Mouse (Mus musculus) midbrain, embryonic 15.5 days (tissue): ENCODE measurements at regions not wholly inside any gene's neighbourhood (a gene's known extent, or its start where the extent isn't known, plus 50 kb on each side); places are given as distances from the start of the nearest gene placed in this dataset.

Experiments
- ATAC-seq: fragments of 200-750 bp; cut with Nextera tagmentation; replicated peaks from 2 replicates; pipeline ENCODE4 v1.8.0; 2017; ENCODE audit warnings: moderate TSS enrichment
- H3K27ac ChIP-seq: fragments of 300-500 bp; sonication (generic); 2 replicates; pipeline ENCODE4 v1.5.1; 2015; ENCODE audit warnings: mild to moderate bottlenecking, inconsistent platforms
- H3K27me3 ChIP-seq: fragments of 300-500 bp; sonication (generic); replicated peaks from 2 replicates; pipeline ENCODE4 v1.6.1; 2015; ENCODE audit warnings: inconsistent platforms
- H3K36me3 ChIP-seq: fragments of 300-500 bp; sonication (generic); replicated peaks from 2 replicates; pipeline ENCODE4 v1.6.1; 2015; ENCODE audit warnings: inconsistent platforms
- H3K4me1 ChIP-seq: fragments of 300-500 bp; sonication (generic); 2 replicates; pipeline ENCODE4 v1.6.1; 2015; ENCODE audit warnings: inconsistent platforms
- H3K4me2 ChIP-seq: fragments of 300-500 bp; sonication (generic); 2 replicates; pipeline ENCODE4 v1.6.1; 2015; ENCODE audit warnings: inconsistent platforms, mild to moderate bottlenecking, moderate library complexity
- H3K4me3 ChIP-seq: fragments of 300-500 bp; sonication (generic); 2 replicates; pipeline ENCODE4 v1.5.1; 2015; ENCODE audit warnings: mild to moderate bottlenecking, inconsistent platforms
- H3K9ac ChIP-seq: fragments of 300-500 bp; sonication (generic); 2 replicates; pipeline ENCODE4 v1.6.1; 2015; ENCODE audit warnings: mild to moderate bottlenecking, inconsistent platforms
- H3K9me3 ChIP-seq: fragments of 300-500 bp; sonication (generic); 2 replicates; pipeline ENCODE4 v1.6.1; 2016; ENCODE audit warnings: inconsistent platforms
- WGBS: fragments of 180-500 bp; shearing (Covaris S2); methylation state at CpG from one replicate; pipeline ENCODE4 v1.1.7; 2015; ENCODE audit warnings: mixed read lengths; 5-methylcytosine and 5-hydroxymethylcytosine counted together

DNA sequence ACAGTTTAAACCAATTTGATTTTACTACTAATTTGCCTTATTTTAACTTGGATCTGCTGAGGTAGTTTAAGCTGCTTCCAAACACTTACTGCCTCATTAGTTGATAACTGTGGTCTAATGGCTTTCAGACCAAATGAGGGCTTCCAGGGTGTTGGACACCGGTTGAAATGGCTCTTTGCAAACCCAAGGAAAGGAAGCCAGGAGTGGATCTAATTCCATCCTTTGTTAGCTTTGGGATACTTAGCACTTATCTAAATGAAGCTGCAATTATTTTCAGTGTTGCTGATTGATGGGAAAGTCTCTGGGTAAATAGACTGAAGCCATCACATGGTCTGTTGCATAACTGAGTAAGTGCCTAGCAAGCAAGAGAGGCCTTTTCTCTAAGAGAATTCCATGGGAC lies 148.4 kb upstream of the Sel1l start:
- Histone ChIP-seq H3K4me1 (no peaks in the 10 kb centered on the region), H3K27ac (no peak overlapping the region), H3K36me3 (no peaks in the 10 kb centered on the region), H3K9ac (no peak overlapping the region), H3K4me3 (no peak overlapping the region), H3K9me3 (no peaks in the 10 kb centered on the region), H3K27me3 (no peaks in the 10 kb centered on the region), H3K4me2 (no peak overlapping the region)
- ATAC-seq: no peak
- WGBS: 88% methylated on average over 1 of the region's 1 CpGs

- Histone ChIP-seq H3K4me2 (no peak overlapping the region), H3K9me3 (no peaks in the 10 kb centered on the region), H3K4me1 (no peaks in the 10 kb centered on the region), H3K4me3 (no peak overlapping the region), H3K9ac (no peak overlapping the region), H3K36me3 (no peaks in the 10 kb centered on the region), H3K27ac (no peak overlapping the region), H3K27me3 (no peaks in the 10 kb centered on the region)
- no peak for ATAC-seq
- 78% methylated on average over 2 of the region's 2 CpGs for WGBS
These were observed 146.6 kb upstream of the Sel1l start for GRCm38 (mm10) chr12:91995545-91995944.

- Histone ChIP-seq H3K9ac (no peak overlapping the region), H3K4me1 (no peaks in the 10 kb centered on the region), H3K27ac (no peak overlapping the region), H3K9me3 (no peaks in the 10 kb centered on the region), H3K27me3 (no peaks in the 10 kb centered on the region), H3K4me2 (no peak overlapping the region), H3K36me3 (no peaks in the 10 kb centered on the region), H3K4me3 (no peak overlapping the region)
- 89% methylated on average over 4 of the region's 4 CpGs for WGBS
- ATAC-seq: no peak
These were observed 137.5 kb upstream of the Sel1l start for GRCm38 (mm10) chr12:91986448-91986847.

DNA sequence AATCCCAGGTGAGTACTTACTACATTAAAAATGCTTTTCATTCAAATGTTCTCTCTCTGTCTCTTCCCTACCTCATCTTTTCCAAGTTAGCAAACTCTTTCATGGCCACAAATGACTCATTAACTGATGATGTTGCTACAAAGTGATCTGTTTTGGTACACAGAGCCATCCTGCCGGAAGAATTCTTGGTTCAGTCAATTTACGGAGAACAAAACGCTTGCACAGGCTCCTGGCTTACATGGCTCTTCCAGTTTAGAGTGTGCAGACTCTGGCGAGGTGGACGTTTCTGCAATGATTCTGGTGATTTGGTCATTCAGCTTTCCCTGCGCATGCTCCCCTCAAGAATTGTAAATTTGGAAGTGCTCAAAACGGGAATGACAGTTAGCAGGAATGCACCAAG lies 131.4 kb upstream of the Sel1l start:
- no peaks in the 10 kb centered on the region for H3K9me3 ChIP-seq
- H3K4me2 ChIP-seq: no peak overlapping the region
- 80% methylated on average over 7 of the region's 7 CpGs for WGBS

DNA sequence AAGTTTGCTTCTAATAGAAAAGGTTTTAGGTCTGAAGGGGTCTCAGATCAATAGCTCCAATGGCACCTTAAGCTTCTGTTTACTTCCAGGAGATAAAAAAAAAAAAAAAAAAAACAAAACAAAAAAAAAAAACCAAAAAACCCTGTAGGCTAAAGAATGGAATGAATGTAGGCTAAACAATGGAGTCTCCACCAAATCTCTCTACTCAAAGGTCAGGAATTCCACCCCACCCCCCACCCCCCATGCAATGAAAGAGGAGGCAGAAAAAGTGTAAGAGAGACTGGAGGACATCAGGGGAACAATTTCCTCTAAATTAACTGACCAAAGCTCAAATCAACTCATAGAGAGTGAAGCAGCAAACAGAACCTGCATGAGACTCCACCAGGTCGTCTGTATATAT lies 122.1 kb upstream of the Sel1l start:
- H3K4me2 ChIP-seq: no peak overlapping the region
- H3K9me3 ChIP-seq: no peaks in the 10 kb centered on the region
- no peak for ATAC-seq
- H3K9ac ChIP-seq: no peak overlapping the region
- no peaks in the 10 kb centered on the region for H3K4me1 ChIP-seq
- H3K27ac ChIP-seq: no peak overlapping the region
- WGBS: 41% methylated on average over 1 of the region's 1 CpGs
- no peaks in the 10 kb centered on the region for H3K36me3 ChIP-seq
- H3K27me3 ChIP-seq: no peaks in the 10 kb centered on the region
- H3K4me3 ChIP-seq: no peak overlapping the region

More for the DNA sequence above, 131.4 kb upstream of the Sel1l start:
- H3K36me3 ChIP-seq: no peaks in the 10 kb centered on the region
- no peak overlapping the region for H3K9ac ChIP-seq
- ATAC-seq: no peak
- no peaks in the 10 kb centered on the region for H3K4me1 ChIP-seq
- no peak overlapping the region for H3K27ac ChIP-seq
- H3K4me3 ChIP-seq: no peak overlapping the region
- H3K27me3 ChIP-seq: no peaks in the 10 kb centered on the region

DNA sequence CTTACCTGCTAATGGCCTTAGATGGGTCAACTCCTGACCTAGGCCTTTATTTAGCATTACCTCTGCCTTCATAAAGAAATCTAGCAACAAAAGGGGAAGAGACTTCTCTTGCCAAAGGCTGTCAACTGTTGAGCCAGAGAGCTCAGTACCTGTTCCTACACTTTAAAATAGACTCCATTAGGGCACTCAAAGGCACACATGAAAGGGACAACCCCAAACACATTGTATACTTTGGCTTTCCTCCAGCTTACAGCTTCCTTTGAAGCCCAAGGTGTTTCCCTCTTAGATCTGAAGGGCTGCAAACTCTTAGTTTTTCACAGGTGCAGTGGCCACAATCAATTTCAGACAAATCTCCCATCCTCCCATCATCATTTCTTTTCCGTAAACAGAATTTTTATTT lies 117.0 kb upstream of the Sel1l start:
- Histone ChIP-seq H3K27me3 (no peaks in the 10 kb centered on the region), H3K4me1 (no peaks in the 10 kb centered on the region), H3K27ac (no peak overlapping the region), H3K36me3 (no peaks in the 10 kb centered on the region), H3K9me3 (no peaks in the 10 kb centered on the region), H3K9ac (no peak overlapping the region), H3K4me3 (no peak overlapping the region), H3K4me2 (no peak overlapping the region)
- no peak for ATAC-seq
- WGBS: 90% methylated on average over 1 of the region's 1 CpGs

GRCm38 (mm10) chr12:91963239-91963638 lies 114.3 kb upstream of the Sel1l start:
- no peak overlapping the region for H3K4me3 ChIP-seq
- no peaks in the 10 kb centered on the region for H3K9me3 ChIP-seq
- no peak overlapping the region for H3K27ac ChIP-seq
- ATAC-seq: no peak
- H3K9ac ChIP-seq: no peak overlapping the region
- H3K36me3 ChIP-seq: no peaks in the 10 kb centered on the region
- no peaks in the 10 kb centered on the region for H3K27me3 ChIP-seq
- WGBS: 77% methylated on average over 5 of the region's 5 CpGs
- no peaks in the 10 kb centered on the region for H3K4me1 ChIP-seq
- no peak overlapping the region for H3K4me2 ChIP-seq

GRCm38 (mm10) chr12:91958086-91958485 lies 109.1 kb upstream of the Sel1l start:
- H3K36me3 ChIP-seq: no peaks in the 10 kb centered on the region
- no peaks in the 10 kb centered on the region for H3K4me1 ChIP-seq
- ATAC-seq: no peak
- no peak overlapping the region for H3K4me2 ChIP-seq
- no peaks in the 10 kb centered on the region for H3K9me3 ChIP-seq
- no peak overlapping the region for H3K27ac ChIP-seq
- no peak overlapping the region for H3K9ac ChIP-seq
- no peak overlapping the region for H3K4me3 ChIP-seq
- 61% methylated on average over 4 of the region's 4 CpGs for WGBS
- H3K27me3 ChIP-seq: no peaks in the 10 kb centered on the region

GRCm38 (mm10) chr12:91956411-91956810 lies 107.5 kb upstream of the Sel1l start:
- ATAC-seq: no peak
- Histone ChIP-seq H3K4me1 (no peaks in the 10 kb centered on the region), H3K27me3 (no peaks in the 10 kb centered on the region), H3K36me3 (no peaks in the 10 kb centered on the region), H3K27ac (no peak overlapping the region), H3K9ac (no peak overlapping the region), H3K9me3 (no peaks in the 10 kb centered on the region), H3K4me2 (no peak overlapping the region), H3K4me3 (no peak overlapping the region)
- 80% methylated on average over 3 of the region's 3 CpGs for WGBS

GRCm38 (mm10) chr12:91948602-91949167 lies 99.7 kb upstream of the Sel1l start:
- no peak overlapping the region for H3K4me2 ChIP-seq
- no peak overlapping the region for H3K9ac ChIP-seq
- H3K9me3 ChIP-seq: no peaks in the 10 kb centered on the region
- no peak overlapping the region for H3K4me3 ChIP-seq
- ATAC-seq: no peak
- no peaks in the 10 kb centered on the region for H3K36me3 ChIP-seq
- 89% methylated on average over 8 of the region's 8 CpGs for WGBS
- no peaks in the 10 kb centered on the region for H3K4me1 ChIP-seq
- no peaks in the 10 kb centered on the region for H3K27me3 ChIP-seq
- H3K27ac ChIP-seq: no peak overlapping the region

GRCm38 (mm10) chr12:91947998-91948397 lies 99.0 kb upstream of the Sel1l start:
- Histone ChIP-seq H3K27me3 (no peaks in the 10 kb centered on the region), H3K27ac (no peak overlapping the region), H3K4me1 (no peaks in the 10 kb centered on the region), H3K9me3 (no peaks in the 10 kb centered on the region), H3K4me2 (no peak overlapping the region), H3K4me3 (no peak overlapping the region), H3K36me3 (no peaks in the 10 kb centered on the region), H3K9ac (no peak overlapping the region)
- no peak for ATAC-seq
- 70% methylated on average over 3 of the region's 3 CpGs for WGBS

DNA sequence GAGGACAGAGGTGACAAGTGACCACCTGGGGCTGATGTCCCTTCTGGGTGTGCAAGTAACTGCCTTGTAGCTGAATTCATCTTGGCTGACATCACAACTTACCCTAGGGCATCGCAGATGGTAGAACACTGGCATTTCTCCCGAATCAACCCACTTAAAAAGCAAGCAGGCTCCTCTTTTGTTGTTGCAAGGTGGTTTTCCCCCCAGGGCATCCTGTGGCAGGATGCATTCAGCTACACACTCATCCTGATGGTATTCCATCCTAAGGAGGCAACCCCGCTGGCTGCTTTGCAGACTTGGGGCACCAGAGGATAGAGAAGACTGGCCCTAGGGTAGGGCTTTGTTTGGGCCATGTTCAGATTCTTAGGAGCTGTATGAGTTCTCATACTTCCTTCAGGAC lies 97.6 kb upstream of the Sel1l start:
- Histone ChIP-seq H3K4me3 (no peak overlapping the region), H3K4me2 (no peak overlapping the region), H3K9me3 (no peaks in the 10 kb centered on the region), H3K27me3 (no peaks in the 10 kb centered on the region), H3K27ac (no peak overlapping the region), H3K36me3 (no peaks in the 10 kb centered on the region), H3K9ac (no peak overlapping the region), H3K4me1 (no peaks in the 10 kb centered on the region)
- 91% methylated on average over 3 of the region's 3 CpGs for WGBS
- ATAC-seq: no peak

GRCm38 (mm10) chr12:91932490-91933361 lies 83.8 kb upstream of the Sel1l start:
- no peaks in the 10 kb centered on the region for H3K27me3 ChIP-seq
- no peak overlapping the region for H3K27ac ChIP-seq
- no peaks in the 10 kb centered on the region for H3K9me3 ChIP-seq
- H3K9ac ChIP-seq: no peak overlapping the region
- no peak overlapping the region for H3K4me3 ChIP-seq
- no peak for ATAC-seq
- no peaks in the 10 kb centered on the region for H3K36me3 ChIP-seq
- H3K4me1 ChIP-seq: no peaks in the 10 kb centered on the region; the same call in 1 of the 2 replicates
- 67% methylated on average over 7 of the region's 7 CpGs for WGBS
- no peak overlapping the region for H3K4me2 ChIP-seq
